Mouse (Mus musculus) gastrocnemius, adult 8-10 months (tissue): Measurements from ENCODE around the gene Ncf1. TPM values are rescaled to one million over a fixed set of nuclear protein-coding genes. Genes with fewer than 3 reads are reported as not detected.

Source experiments
- DNase-seq, 2 experiments: peaks; one replicate each; pipeline ENCODE4 v3.0.0; 2022; ENCODE audit warnings: low spot score in 2 of 2
- total RNA-seq, 4 experiments: library from RNA; stranded (reverse); gene quantifications; 2 replicates each; pipeline ENCODE4 v1.2.4; 2022

The Ncf1 gene
- 1 to 10 TPM in 2 of 4 experiments, under 1 TPM in 2; 0.65 to 1.5 (median 0.94) TPM for total RNA-seq

DNA sequence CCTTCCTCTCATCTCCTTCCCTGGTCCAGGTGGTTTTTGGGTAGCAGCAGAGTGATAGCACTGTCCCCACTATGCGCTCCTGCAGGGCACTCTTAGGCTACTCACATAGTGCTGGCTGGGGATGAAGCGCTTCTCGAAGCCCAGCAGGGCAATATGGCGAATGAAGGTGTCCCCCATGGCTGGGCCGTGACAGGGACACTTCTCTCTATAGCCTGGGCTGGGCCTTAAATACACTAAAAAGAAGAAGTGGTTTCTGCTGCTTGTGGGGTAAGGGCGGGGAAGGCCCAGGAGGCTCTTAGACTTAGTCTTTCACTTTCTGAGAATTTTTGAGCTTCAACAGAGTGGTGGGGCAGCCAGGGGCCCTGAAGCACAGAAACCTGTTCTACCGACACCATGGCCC, at the start of gene Ncf1:
Gene Ncf1 (minus strand): TSS at position 235 of the 400 bp plus-strand sequence.
- DNase-seq, result no peak

DNA sequence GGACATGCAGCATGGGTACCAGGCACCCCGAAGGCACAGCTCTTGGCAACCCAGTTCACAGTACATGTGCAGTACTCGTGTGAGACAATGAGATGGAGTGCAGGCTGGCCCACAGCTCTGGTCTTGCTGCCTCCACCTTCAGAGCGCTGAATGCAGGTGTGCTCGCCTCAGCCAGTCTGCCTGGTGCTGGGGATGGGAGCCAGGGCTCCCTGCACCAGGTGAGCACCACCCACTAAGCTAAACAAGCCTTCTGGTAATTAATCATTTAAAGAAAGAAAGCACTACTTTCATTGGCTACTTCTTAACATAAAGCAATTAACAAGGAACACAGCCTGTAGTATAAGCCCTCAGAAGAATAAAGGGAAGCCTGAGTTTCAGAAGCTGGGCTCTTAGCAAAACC, 47.7 kb upstream of the Ncf1 start:
- no peak for DNase-seq

DNA sequence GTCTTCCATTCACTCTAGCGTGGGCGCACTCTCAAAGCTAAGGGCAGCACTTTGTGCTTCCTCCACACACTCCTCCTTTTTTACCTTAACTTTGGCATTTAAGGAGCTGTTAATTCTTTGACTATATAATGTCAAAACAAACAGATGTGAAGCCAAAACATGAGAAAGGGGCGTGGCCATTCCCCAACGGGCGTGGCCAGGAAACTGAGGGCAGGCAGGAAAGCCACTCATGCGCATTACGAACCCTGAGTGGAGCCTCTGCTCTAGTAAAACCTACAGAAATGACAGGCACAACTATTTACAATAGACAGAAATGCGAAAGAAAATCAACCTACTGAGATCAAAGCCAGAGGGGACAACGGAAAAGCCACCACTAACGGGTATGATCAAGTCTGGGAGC, 46.1 kb upstream of the Ncf1 start:
- DNase-seq, result no peak

GRCm38 (mm10) chr5:134275021-134275420, 45.6 kb upstream of the Ncf1 start:
- DNase-seq, result no peak

GRCm38 (mm10) chr5:134273761-134274160, 44.3 kb upstream of the Ncf1 start:
- no peak for DNase-seq

DNA sequence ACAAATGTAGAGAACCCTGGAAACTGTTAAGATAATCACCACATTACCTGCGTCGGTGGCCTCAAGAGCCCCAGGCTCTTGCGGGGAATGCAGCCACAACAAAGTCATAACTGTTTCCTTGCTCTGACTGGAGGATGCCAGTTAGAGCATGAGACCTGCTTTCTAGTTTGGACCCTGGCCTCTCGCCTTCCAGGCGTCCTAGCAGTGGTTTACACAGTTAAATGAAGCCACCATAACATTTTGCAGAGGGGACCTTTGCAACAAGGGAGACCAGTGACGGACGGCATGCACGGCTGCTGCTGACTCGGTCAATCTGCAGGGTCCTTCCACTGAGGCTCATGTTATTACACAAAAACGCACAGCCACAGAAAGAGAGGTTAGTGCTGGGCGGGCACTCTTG, 43.3 kb upstream of the Ncf1 start:
- no peak for DNase-seq

DNA sequence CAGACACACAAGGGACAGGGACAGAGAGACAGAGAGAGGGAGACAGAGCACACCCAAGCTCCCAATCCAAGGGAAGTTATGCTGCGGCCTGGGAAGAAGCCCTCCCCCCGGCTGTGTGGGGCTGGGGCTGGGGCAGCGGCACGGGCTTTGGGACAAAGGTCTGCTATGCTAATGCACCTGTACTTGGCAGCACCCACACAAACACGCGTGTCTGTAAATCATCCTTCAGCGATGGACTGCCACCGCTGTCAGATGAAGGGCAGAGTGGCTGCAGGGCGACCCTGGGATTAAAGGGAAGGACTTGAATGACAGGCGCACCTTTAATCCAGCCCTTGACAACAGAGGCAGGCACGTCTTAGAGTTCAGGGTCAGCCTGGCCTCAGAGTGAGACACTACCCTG, 42.0 kb upstream of the Ncf1 start:
- DNase-seq, result no peak

- DNase-seq, result no peak
These were observed 41.1 kb upstream of the Ncf1 start for GRCm38 (mm10) chr5:134270566-134270965.

DNA sequence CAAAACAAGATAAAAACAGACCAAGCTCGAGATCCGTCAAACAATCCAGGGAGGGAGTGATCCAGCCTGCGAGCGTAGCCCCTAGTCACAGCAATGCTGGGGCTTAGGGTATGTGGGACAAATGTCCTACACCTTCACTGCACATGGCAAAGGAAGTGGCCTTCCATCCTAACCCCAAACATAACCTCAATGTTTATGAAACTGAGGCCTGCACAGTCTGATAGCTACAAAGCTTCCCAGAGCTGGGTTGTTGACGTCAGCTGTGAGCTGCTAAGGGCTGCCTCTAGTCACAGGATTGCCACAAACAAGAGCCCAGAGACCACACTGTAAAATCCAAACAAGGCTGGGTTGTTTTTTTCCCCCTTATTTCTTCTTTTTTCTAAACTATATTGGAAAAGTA, 40.3 kb upstream of the Ncf1 start:
- no peak for DNase-seq

- no peak for DNase-seq
These were observed 39.3 kb upstream of the Ncf1 start for GRCm38 (mm10) chr5:134268751-134269150.

- DNase-seq, result no peak
These were observed 37.0 kb upstream of the Ncf1 start for GRCm38 (mm10) chr5:134266404-134266803.

- DNase-seq, result no peak
These were observed 36.5 kb upstream of the Ncf1 start for GRCm38 (mm10) chr5:134265890-134266289.

DNA sequence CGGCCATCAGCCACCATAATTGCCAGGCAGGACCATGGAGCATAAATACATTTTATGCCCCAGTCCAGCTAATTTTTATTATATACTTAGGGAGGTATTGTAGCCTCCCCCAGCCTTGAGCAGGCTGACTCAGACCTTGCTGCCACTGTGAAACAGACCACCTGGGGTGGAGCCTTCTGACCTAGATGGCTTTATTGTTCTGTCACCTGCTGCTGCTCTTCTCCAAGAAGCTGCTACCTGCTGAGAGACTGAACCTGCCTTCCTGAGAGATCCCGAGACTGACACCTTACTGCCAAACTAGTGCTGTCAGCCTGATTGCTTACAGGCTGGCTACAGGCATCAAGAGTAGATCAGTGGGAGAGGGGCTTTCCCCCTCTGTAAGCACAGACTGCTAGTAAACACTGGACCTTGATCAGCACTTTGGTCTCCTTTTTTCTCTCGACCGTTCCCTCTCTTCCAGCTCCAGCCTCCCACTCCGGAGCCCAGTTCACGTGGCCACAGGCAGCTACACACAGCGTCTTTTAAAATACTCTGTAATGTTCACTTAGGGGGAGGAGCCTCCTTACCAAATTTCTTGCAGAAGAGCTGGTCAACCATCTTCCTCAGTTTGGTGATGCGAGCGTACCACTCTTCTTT, 30.7 kb upstream of the Ncf1 start:
- DNase-seq, result no peak

GRCm38 (mm10) chr5:134258934-134259333, 29.5 kb upstream of the Ncf1 start:
- DNase-seq, result no peak

GRCm38 (mm10) chr5:134258395-134258794, 29.0 kb upstream of the Ncf1 start:
- DNase-seq, result no peak

GRCm38 (mm10) chr5:134257349-134258031, 28.1 kb upstream of the Ncf1 start:
- no peak for DNase-seq

DNA sequence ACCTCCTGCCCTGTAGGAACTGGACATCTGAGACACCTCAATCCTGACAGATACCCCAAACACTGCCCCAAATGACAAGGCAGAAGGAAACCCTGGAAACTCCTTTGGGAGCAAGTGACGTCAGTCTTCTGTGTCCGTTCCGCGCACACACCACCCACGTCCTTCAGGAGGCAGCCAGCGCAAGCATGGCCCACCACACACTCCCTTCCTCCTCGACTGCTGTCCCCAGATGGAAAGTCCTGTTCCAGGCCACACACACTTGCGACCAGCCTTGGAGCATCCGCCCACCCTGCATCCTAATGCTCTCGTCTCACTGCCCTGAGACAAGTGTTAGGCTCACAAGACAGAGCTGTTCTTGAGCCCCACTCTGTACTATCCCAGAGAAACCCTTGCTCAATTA, 25.9 kb upstream of the Ncf1 start:
- no peak for DNase-seq

DNA sequence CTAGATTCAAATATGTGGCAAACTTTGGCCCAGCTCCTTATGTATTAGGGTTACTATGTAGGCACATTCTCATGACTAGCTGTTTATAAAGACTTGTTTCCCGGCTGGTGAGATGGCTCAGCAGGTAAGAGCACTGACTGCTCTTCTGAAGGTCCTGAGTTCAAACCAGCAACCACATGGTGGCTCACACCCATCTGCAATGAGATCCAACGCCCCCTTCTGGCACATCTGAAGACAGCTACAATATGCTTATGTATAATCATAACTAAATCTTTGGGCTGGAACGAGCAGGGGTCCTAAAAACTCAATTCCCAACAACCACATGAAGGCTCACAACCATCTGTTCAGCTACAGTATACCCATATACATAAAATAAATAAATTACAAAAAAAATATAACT, 24.4 kb upstream of the Ncf1 start:
- DNase-seq, result no peak

GRCm38 (mm10) chr5:134251083-134251482, 21.7 kb upstream of the Ncf1 start:
- no peak for DNase-seq

GRCm38 (mm10) chr5:134250601-134251000, 21.2 kb upstream of the Ncf1 start:
- no peak for DNase-seq

DNA sequence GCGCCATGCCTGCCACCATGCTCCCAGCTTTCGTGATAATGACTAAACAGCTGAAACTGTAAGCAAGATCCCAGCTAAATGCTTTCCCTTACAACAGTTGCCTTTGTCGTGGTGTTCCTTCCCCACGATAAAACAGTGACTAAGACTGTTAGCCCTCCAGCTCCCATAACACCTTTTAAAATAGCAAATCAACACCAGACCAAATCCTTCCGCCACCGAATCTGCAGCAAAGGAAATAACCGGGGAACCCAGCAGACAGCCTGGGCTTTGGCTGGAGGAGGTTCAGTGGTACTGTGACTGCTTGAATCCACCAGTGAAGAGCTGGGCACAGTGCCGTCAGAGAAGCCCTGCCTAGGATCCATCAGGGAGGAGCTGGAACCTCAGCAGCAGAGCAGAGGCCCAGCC, 19.8 kb upstream of the Ncf1 start:
- no peak for DNase-seq

GRCm38 (mm10) chr5:134248608-134249244, 19.3 kb upstream of the Ncf1 start:
- no peak for DNase-seq

DNA sequence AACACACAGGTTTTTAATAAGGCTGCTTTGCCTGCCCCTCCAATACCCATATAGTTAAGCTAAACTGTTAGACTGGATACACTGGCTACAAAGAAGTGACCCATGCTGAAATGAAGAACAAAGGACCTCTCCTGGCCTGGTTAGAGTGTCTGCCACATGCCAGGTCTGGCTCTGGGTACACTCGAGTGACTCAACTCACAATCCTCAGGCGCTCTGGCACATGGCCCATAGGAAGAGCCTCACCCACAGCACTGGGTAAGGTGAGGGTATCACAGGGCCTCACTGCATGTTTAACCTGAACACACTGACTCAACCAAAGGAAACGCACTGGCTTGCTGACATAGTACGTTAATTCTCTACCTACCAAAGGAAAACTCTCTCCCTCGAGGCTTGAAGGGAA, 16.7 kb upstream of the Ncf1 start:
- no peak for DNase-seq
